Mouse (Mus musculus) intestine, embryonic 15.5 days (tissue): Measurements from ENCODE around the gene Rmnd1. TPM values are rescaled to one million over a fixed set of nuclear protein-coding genes. Genes with fewer than 3 reads are reported as not detected.

Experiments
- ATAC-seq: fragments of 200-750 bp; cut with Nextera tagmentation; 2 replicates; pipeline ENCODE4 v1.8.0; 2017; ENCODE audit warnings: moderate TSS enrichment, moderate library complexity
- H3K27ac ChIP-seq: fragments of 300-500 bp; sonication (generic); 2 replicates; pipeline ENCODE4 v1.5.1; 2015; ENCODE audit warnings: mild to moderate bottlenecking, inconsistent platforms
- H3K27me3 ChIP-seq: fragments of 300-500 bp; sonication (generic); replicated peaks from 2 replicates; pipeline ENCODE4 v1.6.1; 2015; ENCODE audit warnings: inconsistent platforms
- H3K36me3 ChIP-seq: fragments of 300-500 bp; sonication (generic); 2 replicates; pipeline ENCODE4 v1.6.1; 2015; ENCODE audit warnings: inconsistent platforms
- H3K4me1 ChIP-seq: fragments of 300-500 bp; sonication (generic); replicated peaks from 2 replicates; pipeline ENCODE4 v1.6.1; 2015; ENCODE audit warnings: inconsistent platforms
- H3K4me2 ChIP-seq: fragments of 300-500 bp; sonication (generic); replicated peaks from 2 replicates; pipeline ENCODE4 v1.6.1; 2015; ENCODE audit warnings: mild to moderate bottlenecking, inconsistent platforms
- H3K4me3 ChIP-seq: fragments of 300-500 bp; sonication (generic); replicated peaks from 2 replicates; pipeline ENCODE4 v1.5.1; 2015; ENCODE audit warnings: inconsistent platforms
- H3K9ac ChIP-seq: fragments of 300-500 bp; sonication (generic); 2 replicates; pipeline ENCODE4 v1.6.1; 2015; ENCODE audit warnings: inconsistent platforms
- H3K9me3 ChIP-seq: fragments of 300-500 bp; sonication (generic); 2 replicates; pipeline ENCODE4 v1.6.1; 2016; ENCODE audit warnings: inconsistent platforms
- WGBS: fragments of 180-500 bp; shearing (Covaris S2); methylation state at CpG from one replicate; pipeline ENCODE4 v1.1.7; 2015; 5-methylcytosine and 5-hydroxymethylcytosine counted together
- polyA plus RNA-seq: library from polyadenylated mRNA; unstranded; fragments of >200 nt; fragmentation: Nextera tagmentation; extraction: Ambion mirVana; gene quantifications from 2 replicates; pipeline ENCODE4 v1.2.1, GENCODE M21; 2015

Rmnd1 gene
- polyA plus RNA-seq, 1 experiment from 2014 or later: 44.9 TPM

GRCm38 (mm10) chr10:4374734-4375133 lies 57.5 kb downstream of the Rmnd1 start:
- Histone ChIP-seq H3K27me3 (no peaks in the 10 kb centered on the region), H3K4me2 (no peak overlapping the region), H3K4me3 (no peak overlapping the region), H3K27ac (no peak overlapping the region), H3K9ac (no peak overlapping the region), H3K36me3 (no peaks in the 10 kb centered on the region), H3K9me3 (no peaks in the 10 kb centered on the region), H3K4me1 (0 out of 2 replicates have a peak, but pooled peaks cover 4% of the 10 kb centered on the region)
- ATAC-seq: no peak
- 89% methylated on average over 4 of the region's 4 CpGs for WGBS

- Histone ChIP-seq H3K4me3 (no peak overlapping the region), H3K4me1 (0 out of 2 replicates have a peak, but pooled peaks cover 4% of the 10 kb centered on the region), H3K36me3 (no peaks in the 10 kb centered on the region), H3K27ac (no peak overlapping the region), H3K9me3 (no peaks in the 10 kb centered on the region), H3K27me3 (no peaks in the 10 kb centered on the region), H3K4me2 (no peak overlapping the region), H3K9ac (no peak overlapping the region)
- no peak for ATAC-seq
- WGBS: 91% methylated on average over 7 of the region's 7 CpGs
Observed at GRCm38 (mm10) chr10:4374239-4374638, 57.9 kb downstream of the Rmnd1 start.

- H3K4me1 ChIP-seq: 0 out of 2 replicates have a peak, but pooled peaks cover 4% of the 10 kb centered on the region
- H3K9ac ChIP-seq: no peak overlapping the region
- 92% methylated on average over 4 of the region's 4 CpGs for WGBS
- no peaks in the 10 kb centered on the region for H3K27me3 ChIP-seq
- no peak overlapping the region for H3K4me2 ChIP-seq
- no peak for ATAC-seq
- H3K9me3 ChIP-seq: no peaks in the 10 kb centered on the region
- no peak overlapping the region for H3K4me3 ChIP-seq
- H3K36me3 ChIP-seq: peaks cover 6% of the 10 kb centered on the region; the same call in 1 of the 2 replicates
- no peak overlapping the region for H3K27ac ChIP-seq
Observed at GRCm38 (mm10) chr10:4373558-4373957, 58.6 kb downstream of the Rmnd1 start.

- H3K9me3 ChIP-seq: no peaks in the 10 kb centered on the region
- H3K36me3 ChIP-seq: peaks cover 10% of the 10 kb centered on the region; the same call in 1 of the 2 replicates
- H3K4me2 ChIP-seq: no peak overlapping the region
- H3K27me3 ChIP-seq: no peaks in the 10 kb centered on the region
- H3K9ac ChIP-seq: no peak overlapping the region
- ATAC-seq: no peak; the same call in 1 of the 2 replicates
- H3K4me3 ChIP-seq: no peak overlapping the region
- 43% methylated on average over 5 of the region's 5 CpGs for WGBS
- no peak overlapping the region for H3K27ac ChIP-seq
- 0 out of 2 replicates have a peak, but pooled peaks cover 3% of the 10 kb centered on the region for H3K4me1 ChIP-seq
Observed at GRCm38 (mm10) chr10:4372011-4372410, 60.2 kb downstream of the Rmnd1 start.

GRCm38 (mm10) chr10:4370105-4370504 lies 62.1 kb downstream of the Rmnd1 start:
- Histone ChIP-seq H3K27ac (no peak overlapping the region), H3K4me3 (no peak overlapping the region), H3K27me3 (no peaks in the 10 kb centered on the region), H3K4me2 (no peak overlapping the region), H3K36me3 (peaks cover 10% of the 10 kb centered on the region; the same call in 1 of the 2 replicates), H3K9me3 (no peaks in the 10 kb centered on the region), H3K9ac (no peak overlapping the region), H3K4me1 (no peaks in the 10 kb centered on the region)
- WGBS: 88% methylated on average over 11 of the region's 11 CpGs
- ATAC-seq: no peak

GRCm38 (mm10) chr10:4364618-4365017 lies 67.6 kb downstream of the Rmnd1 start:
- H3K27me3 ChIP-seq: no peaks in the 10 kb centered on the region
- H3K27ac ChIP-seq: no peak overlapping the region
- 81% methylated on average over 3 of the region's 3 CpGs for WGBS
- H3K36me3 ChIP-seq: peaks cover 10% of the 10 kb centered on the region; the same call in 1 of the 2 replicates
- H3K4me2 ChIP-seq: no peak overlapping the region
- no peaks in the 10 kb centered on the region for H3K4me1 ChIP-seq
- no peaks in the 10 kb centered on the region for H3K9me3 ChIP-seq
- no peak overlapping the region for H3K4me3 ChIP-seq
- no peak overlapping the region for H3K9ac ChIP-seq
- no peak for ATAC-seq

GRCm38 (mm10) chr10:4357435-4357834 lies 74.8 kb downstream of the Rmnd1 start:
- ATAC-seq: no peak
- Histone ChIP-seq H3K27me3 (no peaks in the 10 kb centered on the region), H3K36me3 (peaks cover 20% of the 10 kb centered on the region), H3K9me3 (no peaks in the 10 kb centered on the region), H3K4me1 (no peaks in the 10 kb centered on the region), H3K4me3 (no peak overlapping the region), H3K9ac (no peak overlapping the region), H3K27ac (no peak overlapping the region), H3K4me2 (no peak overlapping the region)
- WGBS: 92% methylated on average over 10 of the region's 10 CpGs

GRCm38 (mm10) chr10:4356640-4357039 lies 75.5 kb downstream of the Rmnd1 start:
- 81% methylated on average over 5 of the region's 5 CpGs for WGBS
- ATAC-seq: no peak
- H3K27ac ChIP-seq: no peak overlapping the region
- H3K4me2 ChIP-seq: no peak overlapping the region
- no peak overlapping the region for H3K9ac ChIP-seq
- H3K4me1 ChIP-seq: no peaks in the 10 kb centered on the region
- no peak overlapping the region for H3K4me3 ChIP-seq
- H3K27me3 ChIP-seq: no peaks in the 10 kb centered on the region
- no peaks in the 10 kb centered on the region for H3K9me3 ChIP-seq
- H3K36me3 ChIP-seq: peaks cover 20% of the 10 kb centered on the region

GRCm38 (mm10) chr10:4355882-4356451 lies 76.2 kb downstream of the Rmnd1 start:
- Histone ChIP-seq H3K4me1 (no peaks in the 10 kb centered on the region), H3K27me3 (no peaks in the 10 kb centered on the region), H3K4me2 (no peak overlapping the region), H3K27ac (no peak overlapping the region), H3K9ac (no peak overlapping the region), H3K36me3 (peaks cover 20% of the 10 kb centered on the region), H3K4me3 (no peak overlapping the region), H3K9me3 (no peaks in the 10 kb centered on the region)
- ATAC-seq: no peak
- WGBS: 88% methylated on average over 19 of the region's 19 CpGs

- H3K27me3 ChIP-seq: no peaks in the 10 kb centered on the region
- H3K4me2 ChIP-seq: no peak overlapping the region
- H3K9me3 ChIP-seq: no peaks in the 10 kb centered on the region
- no peaks in the 10 kb centered on the region for H3K4me1 ChIP-seq
- WGBS: 82% methylated on average over 38 of the region's 38 CpGs
- no peak overlapping the region for H3K27ac ChIP-seq
- H3K36me3 ChIP-seq: peaks cover 20% of the 10 kb centered on the region
- ATAC-seq: no peak
- H3K4me3 ChIP-seq: no peak overlapping the region
- H3K9ac ChIP-seq: no peak overlapping the region
Observed at GRCm38 (mm10) chr10:4354371-4355260, 77.6 kb downstream of the Rmnd1 start.
